Mouse (Mus musculus): ENCODE results near the gene Tns1. TPM values are rescaled to one million over a fixed set of nuclear protein-coding genes. Genes with fewer than 3 reads are reported as not detected.

Gene Tns1
- total RNA-seq, 2 experiments from 2014 or later = 8.5 to 11.9 TPM

DNA sequence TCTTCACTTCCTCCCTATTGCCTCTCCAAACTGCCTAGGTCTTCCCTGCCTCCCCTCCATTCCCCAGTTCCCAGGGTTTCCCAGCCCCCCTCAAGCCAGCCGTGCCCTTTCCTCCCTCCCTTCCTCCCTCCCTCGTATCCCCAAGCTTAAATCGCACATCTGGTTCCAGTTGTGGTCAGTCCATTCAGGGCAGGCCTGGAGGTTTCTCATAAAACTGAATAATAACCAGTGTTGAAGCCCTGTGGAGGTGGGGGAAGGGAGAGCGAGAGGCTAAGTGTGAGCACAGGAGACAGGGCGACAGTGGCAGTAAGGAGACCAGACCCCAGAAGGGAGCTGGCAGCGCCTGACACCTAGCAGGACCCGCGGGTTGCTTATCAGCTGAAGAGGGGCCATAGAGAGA, 82.6 kb downstream of the Tns1 start:
- no peak for ATAC-seq (replicated peaks; ENCODE audit: low FRiP score, poor library complexity, severe bottlenecking)

DNA sequence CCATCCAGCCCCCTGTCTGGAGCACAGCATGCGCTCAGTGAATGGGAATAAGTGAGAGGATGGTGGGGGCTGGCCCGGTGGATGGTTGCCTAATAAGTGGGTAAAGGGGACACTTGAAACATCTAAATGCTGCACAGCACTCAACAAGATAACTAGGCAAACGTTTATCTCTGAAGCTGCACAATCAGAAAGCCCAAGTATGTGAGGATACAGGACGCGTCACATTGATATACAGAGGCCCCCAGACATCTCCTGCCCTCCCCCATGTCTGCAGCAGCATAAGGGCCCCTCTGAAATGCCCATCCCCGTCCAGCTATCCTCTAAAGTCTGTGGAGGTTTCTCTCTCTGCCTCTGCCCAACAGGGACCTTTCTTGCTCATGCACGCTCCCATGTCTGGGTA, 83.1 kb downstream of the Tns1 start:
- ATAC-seq (replicated peaks; ENCODE audit: low FRiP score, poor library complexity, severe bottlenecking) = no peak

DNA sequence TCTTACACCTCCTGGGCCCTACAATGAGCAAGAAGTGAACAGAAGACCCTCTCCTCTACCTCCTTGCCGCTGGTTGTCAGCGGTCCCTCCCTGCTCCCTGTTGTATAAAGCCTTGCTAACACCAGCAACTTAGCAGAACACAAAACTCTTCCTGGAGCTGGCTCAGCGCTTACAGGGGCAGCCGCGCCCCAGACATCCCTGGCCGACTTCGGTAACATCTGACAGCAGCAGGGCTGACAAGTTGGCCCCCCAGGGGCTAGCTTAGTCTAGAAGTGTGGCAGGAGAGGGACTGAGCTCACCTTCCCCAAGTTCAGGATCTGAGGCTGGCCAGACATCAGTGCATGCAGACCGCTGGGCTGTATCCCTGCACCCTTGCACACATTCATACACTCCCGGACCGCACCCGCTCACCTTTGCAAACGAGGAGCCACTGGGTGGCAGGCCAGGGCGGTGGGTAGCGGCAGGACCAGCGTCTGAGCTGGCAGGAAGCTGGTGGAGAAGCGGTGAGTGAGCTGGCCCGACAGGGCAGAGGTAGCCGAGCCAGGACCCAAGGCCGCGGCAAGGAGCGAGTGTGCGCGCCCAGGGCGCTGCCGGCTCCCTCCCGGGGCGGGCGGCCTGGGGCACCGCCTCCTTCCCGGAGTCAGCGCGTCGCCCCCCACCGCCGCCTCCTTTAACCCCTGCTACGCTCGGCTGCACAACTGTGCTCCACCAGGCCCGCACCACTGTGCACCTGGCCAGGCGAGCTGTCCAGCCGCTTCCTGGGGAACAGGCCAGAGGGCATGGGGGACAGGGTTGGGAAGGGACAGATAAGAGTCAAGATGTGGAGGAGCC, 87.5 kb downstream of the Tns1 start:
- no peak for ATAC-seq (replicated peaks; ENCODE audit: low FRiP score, poor library complexity, severe bottlenecking)

DNA sequence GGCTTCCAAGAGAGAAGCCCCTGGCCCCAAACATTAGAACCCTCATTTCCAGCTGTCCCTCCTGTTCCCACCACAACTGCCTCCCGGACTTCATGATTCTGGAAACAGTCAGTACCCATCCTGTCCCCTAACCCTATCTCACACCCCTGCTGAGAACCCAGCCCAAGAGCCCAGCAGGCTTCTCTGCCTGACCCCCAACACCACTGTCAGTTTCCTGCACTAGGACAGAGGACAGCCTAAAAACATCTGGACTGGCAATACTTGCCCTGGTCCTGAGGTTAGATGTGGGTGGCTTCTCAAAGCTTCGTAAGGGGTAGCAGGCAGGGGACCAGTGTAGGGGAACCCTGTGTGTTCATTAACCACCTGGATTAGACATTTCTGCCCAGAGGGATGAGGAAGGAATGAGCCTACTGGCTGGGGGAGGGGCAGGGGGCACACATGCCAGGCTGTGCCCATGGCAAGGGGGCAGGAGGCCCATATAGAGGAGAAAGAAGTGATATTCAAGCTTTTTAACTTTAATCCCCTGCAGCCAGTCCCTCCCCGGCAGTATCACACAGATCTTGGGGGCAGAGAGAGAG, 88.2 kb downstream of the Tns1 start:
- no peak for ATAC-seq (replicated peaks; ENCODE audit: low FRiP score, poor library complexity, severe bottlenecking)

DNA sequence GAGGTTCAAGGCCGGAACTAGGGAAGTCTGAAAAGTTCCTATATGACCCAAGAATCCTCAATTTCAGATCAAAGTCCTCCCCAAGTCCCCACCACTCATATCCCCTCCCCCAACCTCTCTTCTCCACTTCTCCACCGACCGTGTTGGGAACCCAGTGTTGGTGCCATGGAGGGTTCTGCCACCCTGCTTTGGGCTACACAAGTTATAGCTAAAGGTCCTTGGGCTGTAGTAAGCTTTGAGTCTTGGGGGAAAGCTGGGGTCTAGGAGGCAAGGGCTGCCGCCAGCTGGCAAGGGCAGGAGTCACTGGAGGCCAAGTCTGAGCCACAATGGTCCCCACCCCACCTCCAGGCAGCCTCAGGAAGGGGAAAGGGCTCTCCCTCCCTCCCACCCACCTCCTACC, 88.8 kb downstream of the Tns1 start:
- no peak for ATAC-seq (replicated peaks; ENCODE audit: low FRiP score, poor library complexity, severe bottlenecking)

DNA sequence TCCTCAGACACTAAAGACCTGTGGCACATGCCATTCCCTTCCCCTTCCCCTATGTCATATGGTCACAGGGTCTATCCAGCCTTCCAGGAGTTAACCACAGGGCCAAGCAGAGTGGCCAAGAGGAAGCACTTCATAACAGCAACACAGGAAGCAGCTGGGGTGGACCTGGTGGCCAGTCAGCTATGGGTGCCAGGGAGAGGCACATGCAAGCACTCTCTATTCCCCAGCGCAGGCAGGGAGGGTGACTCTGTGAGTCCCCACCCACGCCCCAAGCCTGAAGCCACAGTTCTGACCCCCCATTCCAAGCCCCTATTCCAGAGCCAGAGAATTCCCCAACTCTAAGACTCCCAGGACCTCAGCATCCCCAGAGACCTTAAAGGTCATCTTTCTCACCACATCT, 89.5 kb downstream of the Tns1 start:
- ATAC-seq (replicated peaks; ENCODE audit: low FRiP score, poor library complexity, severe bottlenecking) = no peak

DNA sequence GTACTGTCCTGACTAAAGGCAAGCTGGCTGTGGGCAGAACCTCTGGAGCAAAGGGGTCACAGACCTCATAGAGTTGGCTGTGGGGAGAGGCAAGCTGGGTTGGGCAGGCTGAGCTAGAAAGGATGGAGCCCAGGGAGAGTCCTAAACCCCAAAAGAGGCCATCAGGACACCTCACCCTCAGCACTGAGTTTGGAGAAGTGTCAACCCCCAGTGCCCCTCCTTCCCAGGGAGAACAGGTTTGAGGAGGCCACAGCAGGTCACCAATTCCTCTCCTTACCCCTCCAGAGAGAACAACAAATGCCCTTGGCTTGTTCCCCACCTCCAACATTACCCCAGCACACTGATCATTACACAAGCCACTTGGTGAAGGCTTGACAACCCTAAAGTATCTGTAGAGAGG, 90.0 kb downstream of the Tns1 start:
- ATAC-seq (replicated peaks; ENCODE audit: low FRiP score, poor library complexity, severe bottlenecking) = no peak

DNA sequence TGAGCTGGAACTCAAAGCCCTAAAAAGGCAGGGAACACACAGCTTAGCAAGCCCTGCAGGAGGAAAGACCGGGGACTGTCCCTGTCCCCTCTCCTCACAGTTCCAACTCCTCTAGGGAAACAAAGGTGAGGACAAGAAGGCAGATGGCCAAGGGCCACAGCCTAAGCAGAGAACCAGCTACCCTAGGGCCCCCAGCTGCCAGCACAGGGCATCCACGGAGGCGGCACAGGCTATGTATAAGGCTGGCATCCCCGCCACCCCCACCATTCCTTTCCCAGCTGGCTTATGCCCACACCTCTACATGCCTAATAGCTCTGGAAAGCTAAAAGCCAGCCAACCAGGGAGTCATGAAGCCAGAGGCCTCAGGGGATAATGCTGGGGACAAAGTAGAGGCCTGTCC, 90.8 kb downstream of the Tns1 start:
- ATAC-seq (replicated peaks; ENCODE audit: low FRiP score, poor library complexity, severe bottlenecking) = no peak

DNA sequence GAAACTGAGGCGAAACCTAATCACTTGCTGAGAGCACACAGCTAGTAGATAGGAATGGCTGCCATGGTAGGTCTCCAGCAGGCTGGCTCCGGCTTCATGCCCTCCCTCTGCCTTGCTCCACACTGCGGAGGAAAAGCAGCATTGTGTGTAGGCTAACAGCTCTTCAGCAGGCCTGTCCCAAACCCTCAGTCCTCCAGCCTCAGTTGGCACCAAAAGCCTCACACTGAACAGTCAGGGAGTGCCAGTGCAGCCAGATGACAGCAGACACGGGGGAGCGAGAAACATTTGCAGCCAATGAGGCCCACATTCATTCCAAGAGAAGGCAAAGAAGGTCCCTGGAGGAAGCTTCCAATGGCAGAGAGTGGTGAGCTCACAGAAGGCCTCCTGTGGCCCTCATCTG, 91.3 kb downstream of the Tns1 start:
- no peak for ATAC-seq (replicated peaks; ENCODE audit: low FRiP score, poor library complexity, severe bottlenecking)

DNA sequence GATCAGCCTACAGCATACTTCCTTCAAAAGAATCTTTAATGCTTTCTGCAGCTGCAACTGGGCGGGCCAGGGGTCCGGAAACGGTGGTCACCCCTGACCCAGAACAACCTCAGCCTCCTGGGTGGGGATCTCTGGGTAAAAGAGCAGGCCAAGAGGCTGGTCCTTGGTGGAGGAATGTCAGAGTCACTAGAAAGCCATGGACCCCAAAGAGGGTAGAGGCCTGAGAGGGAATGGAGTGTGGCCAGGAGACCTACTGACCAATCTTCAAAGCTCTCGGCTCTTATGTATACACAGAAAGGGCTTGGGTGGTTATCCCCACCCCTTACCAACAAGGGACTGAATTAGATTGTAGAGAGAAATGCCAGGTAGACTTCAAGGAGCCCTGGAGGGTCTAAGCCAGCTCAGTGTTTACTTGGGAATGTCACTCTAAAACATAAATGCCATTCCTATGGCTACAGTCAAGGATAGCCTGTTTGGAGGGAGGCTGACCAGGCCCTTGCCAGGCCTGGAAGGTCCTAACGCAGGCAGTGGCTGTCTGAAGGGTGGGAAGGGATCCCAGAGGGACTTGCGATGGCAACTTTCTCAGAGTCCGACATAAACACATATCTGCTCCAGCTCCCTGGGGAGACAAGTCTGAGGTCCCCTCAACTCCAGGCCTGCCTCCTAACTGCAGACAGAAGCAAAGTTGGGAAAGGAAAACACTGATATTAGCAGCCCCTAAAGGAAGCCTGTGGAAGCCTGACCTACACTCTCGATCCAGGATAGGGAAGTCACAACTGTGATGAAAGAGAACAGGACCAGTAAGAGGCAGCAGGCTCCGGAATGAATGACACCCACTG, 92.3 kb downstream of the Tns1 start:
- no peak for ATAC-seq (replicated peaks; ENCODE audit: low FRiP score, poor library complexity, severe bottlenecking)

DNA sequence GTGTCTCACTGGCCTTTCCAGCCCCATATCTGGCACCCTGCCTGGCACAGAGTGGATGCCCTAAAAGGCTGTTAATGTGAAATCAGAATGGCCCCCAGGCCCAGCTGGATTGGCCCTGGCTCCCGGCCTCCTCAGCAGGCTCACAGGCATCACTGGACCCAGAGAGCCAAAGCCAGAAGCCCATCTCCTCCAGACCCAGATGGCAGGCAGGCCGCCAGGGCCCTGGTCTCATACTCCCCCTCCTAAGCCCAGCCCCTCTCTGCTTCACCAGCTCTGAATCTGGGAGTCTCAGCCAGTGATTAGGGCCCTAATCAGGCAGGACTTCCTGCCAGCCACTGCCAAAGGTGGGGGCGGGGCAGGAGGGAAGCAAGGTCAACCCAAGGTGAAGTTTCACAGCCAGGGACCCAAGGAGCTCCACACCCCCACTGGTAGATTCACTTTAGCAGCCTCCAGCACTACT, 93.3 kb downstream of the Tns1 start:
- ATAC-seq (replicated peaks; ENCODE audit: low FRiP score, poor library complexity, severe bottlenecking) = no peak

DNA sequence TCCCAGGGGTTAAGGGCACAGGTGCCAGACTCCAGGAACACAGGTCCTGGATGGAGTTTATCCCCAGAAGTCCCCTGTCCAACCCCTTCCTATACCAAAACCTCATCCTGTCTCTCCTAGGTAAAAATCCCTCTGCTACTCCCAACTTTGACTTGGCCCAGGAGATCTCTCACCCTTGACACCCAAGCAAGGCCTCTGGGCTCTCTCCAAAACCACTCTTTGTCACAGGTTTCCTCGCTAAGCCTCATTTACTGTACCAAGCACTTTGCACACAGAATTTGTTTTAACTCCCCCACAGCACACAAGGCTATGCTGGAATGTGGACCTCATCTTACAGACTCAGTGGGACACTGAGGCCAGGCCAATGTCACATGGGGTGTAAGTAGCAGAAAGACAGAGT, 94.0 kb downstream of the Tns1 start:
- no peak for ATAC-seq (replicated peaks; ENCODE audit: low FRiP score, poor library complexity, severe bottlenecking)

DNA sequence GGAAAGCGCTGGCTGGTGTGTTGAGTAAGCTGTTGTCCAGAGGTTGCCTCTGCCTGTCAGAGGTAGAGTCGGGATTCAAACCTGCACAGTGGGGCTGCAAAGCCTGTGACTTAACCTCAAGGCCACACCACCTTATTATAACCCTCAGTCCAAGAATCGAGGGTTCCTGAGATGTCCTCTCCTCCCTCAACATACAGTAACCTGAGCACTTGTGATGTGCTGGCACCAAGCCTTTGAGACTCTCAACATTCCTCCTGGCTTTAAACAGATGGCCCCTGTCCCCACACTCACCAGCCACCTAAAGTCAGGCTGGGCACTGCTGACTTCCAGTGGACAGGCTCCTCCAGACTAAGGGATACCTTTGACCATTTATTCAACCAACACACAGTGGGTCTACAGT, 94.6 kb downstream of the Tns1 start:
- ATAC-seq (replicated peaks; ENCODE audit: low FRiP score, poor library complexity, severe bottlenecking) = no peak

DNA sequence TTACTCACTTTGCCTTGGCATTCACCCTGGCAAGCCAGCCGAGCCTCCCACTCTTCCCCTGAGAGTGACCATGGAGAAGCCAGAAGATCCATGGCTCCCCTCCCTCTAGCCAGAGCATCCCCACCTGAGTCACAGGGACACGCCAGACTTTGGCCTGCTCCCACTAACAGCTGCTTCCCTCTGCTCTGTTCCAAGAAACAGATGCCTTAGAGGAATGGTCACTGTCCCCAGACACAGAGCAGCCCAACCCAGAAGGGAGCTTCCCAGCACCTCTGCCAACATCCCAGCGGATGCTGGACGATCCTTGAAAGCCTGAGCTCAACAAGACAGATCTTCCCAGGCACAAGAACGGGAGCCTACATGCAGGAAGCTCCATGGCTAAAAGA, 95.4 kb downstream of the Tns1 start:
- no peak for ATAC-seq (replicated peaks; ENCODE audit: low FRiP score, poor library complexity, severe bottlenecking)

DNA sequence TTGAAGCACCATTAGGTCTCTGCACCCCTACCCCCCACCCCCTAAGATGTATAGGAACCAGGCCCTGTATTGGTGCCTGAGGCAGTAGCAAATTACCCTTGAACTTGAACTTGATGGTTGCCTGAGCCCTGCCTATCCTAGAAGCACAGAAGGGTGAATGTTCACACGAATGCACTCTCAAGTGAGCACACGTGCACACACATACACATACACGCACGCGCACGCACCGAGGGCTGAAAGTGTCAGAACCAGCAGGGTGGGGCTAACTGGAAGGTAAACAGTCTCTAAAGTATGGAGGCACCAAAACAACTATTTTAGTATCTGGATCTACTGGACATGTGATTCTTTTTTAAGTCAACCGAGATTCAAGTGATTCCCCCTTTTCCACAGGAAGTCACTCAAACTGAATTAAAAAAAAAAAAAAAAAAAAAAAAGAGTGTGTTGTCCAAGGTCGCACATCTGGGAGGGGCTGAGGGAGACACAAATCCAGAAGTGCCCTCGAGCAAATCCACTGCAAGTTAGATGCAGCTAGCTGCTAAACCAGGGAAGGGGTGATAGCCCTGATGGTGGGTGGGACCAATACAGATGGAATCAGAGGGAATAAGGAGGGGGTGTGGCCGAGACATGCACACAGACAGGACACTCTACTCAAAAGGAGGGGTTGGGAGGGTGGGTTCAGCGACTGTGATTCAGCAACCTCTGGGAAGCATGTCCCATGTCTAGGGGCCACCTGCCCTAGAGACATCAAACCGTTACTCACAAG, 96.0 kb downstream of the Tns1 start:
- ATAC-seq (replicated peaks; ENCODE audit: low FRiP score, poor library complexity, severe bottlenecking) = no peak

DNA sequence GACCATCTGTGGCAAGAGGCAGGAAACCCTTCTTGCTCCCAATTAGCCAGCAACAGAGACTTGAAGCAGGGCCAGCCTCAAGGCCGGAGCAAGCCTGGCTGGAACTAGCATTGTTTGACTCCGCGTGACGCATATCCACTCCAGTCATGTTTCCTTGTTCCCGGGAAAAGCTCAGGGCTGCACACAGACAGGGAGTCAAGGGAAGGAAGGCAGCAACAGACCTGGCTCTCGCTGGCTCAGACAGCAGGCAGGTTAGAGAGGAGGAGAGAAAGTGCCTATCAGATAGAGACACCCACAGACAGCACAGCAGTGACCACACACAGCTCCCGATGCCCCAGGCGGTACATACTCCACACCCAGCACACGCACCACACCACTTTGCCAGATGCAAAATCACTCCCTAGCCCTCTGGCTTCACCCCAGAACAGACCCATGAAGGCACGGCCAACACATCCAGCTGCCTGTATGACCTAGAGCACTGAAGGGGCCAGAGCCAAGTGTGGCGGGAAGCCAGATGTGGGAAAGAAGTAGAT, 96.6 kb downstream of the Tns1 start:
- ATAC-seq (replicated peaks; ENCODE audit: low FRiP score, poor library complexity, severe bottlenecking) = no peak

DNA sequence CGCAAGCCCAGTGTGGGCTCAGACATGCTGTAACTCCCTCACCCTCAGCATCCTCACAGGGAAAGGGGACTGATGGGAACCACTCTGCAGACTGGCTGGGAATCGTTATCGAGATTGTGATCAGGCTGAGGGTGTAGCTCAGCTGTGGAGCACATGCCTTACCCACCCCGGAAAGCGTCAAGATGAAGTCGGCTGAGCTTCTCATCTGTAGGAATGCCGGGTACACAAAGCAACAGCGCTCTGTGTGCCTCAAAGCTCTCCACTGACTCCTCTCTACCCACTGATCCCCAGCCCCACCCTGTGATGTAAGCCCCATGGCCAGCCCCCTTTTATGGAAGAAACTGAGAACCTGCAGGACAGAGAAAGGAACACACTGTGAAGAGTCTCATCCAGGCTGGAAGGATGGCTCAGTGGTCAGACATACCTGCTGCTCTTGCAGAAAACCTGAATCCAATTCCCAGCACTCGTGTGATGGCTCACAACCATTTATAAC, 97.5 kb downstream of the Tns1 start:
- no peak for ATAC-seq (replicated peaks; ENCODE audit: low FRiP score, poor library complexity, severe bottlenecking)

DNA sequence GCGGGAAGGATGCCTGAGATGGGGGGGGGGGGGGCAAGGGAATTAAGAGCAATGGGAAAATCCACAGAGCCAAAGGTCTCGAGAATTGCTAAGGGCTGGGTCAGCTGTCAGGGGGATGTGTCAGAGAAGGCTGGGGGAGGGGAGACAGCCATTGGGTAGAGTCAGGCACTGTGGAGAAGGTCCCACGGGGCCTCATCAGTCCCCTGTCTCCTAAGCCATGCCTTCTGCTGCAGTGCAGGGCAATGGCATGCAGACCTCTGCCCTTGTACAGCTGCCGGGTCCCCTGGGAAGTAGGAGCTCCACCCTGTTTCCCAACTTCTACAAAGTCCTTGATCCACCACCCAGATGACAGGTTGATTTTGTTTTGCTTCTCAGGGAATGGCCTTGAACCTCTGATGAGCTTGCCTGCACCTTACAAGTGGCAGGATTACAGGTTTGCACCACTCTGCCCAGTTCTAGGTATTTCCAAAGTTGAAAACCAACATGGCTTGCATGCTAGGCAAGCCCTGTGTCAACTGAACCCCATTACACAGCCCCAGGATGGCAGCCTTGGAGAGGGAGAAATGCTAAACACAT, 98.5 kb downstream of the Tns1 start:
- ATAC-seq (replicated peaks; ENCODE audit: low FRiP score, poor library complexity, severe bottlenecking) = no peak

DNA sequence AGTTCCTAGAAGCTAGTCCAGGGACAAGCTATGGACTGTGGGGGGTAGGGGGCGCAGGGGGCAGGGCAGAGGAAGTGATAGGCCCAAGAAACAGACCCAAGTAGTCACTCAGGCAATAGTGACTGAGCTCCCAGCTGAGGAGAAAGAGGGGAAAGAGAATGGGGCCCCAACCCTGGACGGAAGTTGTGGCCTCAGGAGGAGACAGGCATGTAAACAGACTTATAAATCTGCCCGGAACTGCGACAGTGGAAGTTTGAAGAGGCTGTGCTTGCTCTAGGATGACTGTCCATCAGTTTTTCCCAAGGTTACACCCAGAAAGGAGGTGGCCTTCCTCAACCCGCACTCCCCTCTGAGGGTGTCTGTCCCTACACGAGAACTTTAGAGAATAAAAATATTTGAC, 99.0 kb downstream of the Tns1 start:
- ATAC-seq (replicated peaks; ENCODE audit: low FRiP score, poor library complexity, severe bottlenecking) = no peak

Data from erythroblast, adult 5-6 weeks (primary cell).